Mouse (Mus musculus) ovary, postnatal 36 days (tissue): ENCODE data around the gene Gm28539.
"Not testable (repeated sequence)": the region's sequence is repeated elsewhere in the genome, so short reads cannot be mapped to it uniquely, and the experiment has no call there.

Experiments
- DNase-seq: peaks from one replicate; pipeline ENCODE4 v3.0.0; 2022; ENCODE audit warnings: low spot score, mixed read lengths

Gene Gm28539

GRCm38 (mm10) chr16:18955070-18955469 lies 118.7 kb downstream of the Gm28539 start:
- no peak for DNase-seq

GRCm38 (mm10) chr16:18963486-18963885 lies 127.1 kb downstream of the Gm28539 start:
- no peak for DNase-seq

GRCm38 (mm10) chr16:18969420-18970128 lies 133.2 kb downstream of the Gm28539 start:
- no peak for DNase-seq

- DNase-seq = no peak
These were observed 134.5 kb downstream of the Gm28539 start for GRCm38 (mm10) chr16:18970837-18971236.

GRCm38 (mm10) chr16:18975665-18976064 lies 139.3 kb downstream of the Gm28539 start:
- DNase-seq = not testable (repeated sequence)

GRCm38 (mm10) chr16:18976315-18976714 lies 139.9 kb downstream of the Gm28539 start:
- no peak for DNase-seq

GRCm38 (mm10) chr16:18986381-18986780 lies 150.0 kb downstream of the Gm28539 start:
- DNase-seq = no peak

GRCm38 (mm10) chr16:18986860-18987259 lies 150.5 kb downstream of the Gm28539 start:
- no peak for DNase-seq

GRCm38 (mm10) chr16:19002610-19003389 lies 166.4 kb downstream of the Gm28539 start:
- DNase-seq = not testable (repeated sequence)

GRCm38 (mm10) chr16:19003757-19004156 lies 167.4 kb downstream of the Gm28539 start:
- no peak for DNase-seq

- DNase-seq = no peak
These were observed 168.9 kb downstream of the Gm28539 start for GRCm38 (mm10) chr16:19005298-19005697.
